Mouse (Mus musculus) ES-E14 (cell line): Measurements from ENCODE around the gene Smpd1. TPM values are rescaled to one million over a fixed set of nuclear protein-coding genes. Genes with fewer than 3 reads are reported as not detected.

ENCODE experiments used
- DNase-seq: peaks from one replicate; pipeline ENCODE4 v3.0.0-alpha.2; 2013; ENCODE audit warnings: low read depth, low spot score
- H3K27ac ChIP-seq: 2 replicates; pipeline ENCODE4 v1.5.1; 2012; ENCODE audit warnings: low read depth, mild to moderate bottlenecking, low read length, moderate library complexity, mixed read lengths; ENCODE audit not compliant: poor library complexity, insufficient read depth, severe bottlenecking
- H3K36me3 ChIP-seq: 2 replicates; pipeline ENCODE4 v1.6.1; 2012; ENCODE audit warnings: mild to moderate bottlenecking, low read length, moderate library complexity, mixed read lengths; ENCODE audit not compliant: control insufficient read depth, poor library complexity, insufficient read depth, severe bottlenecking
- H3K4me1 ChIP-seq, 2 experiments: fragments of 150-350 bp in 1 of 2; sonication (generic) in 1 of 2; 2 replicates each; pipeline ENCODE4 v1.6.1; 2012; ENCODE audit warnings: low read length in 2 of 2, mild to moderate bottlenecking in 1 of 2, mixed read lengths in 1 of 2; ENCODE audit not compliant: control insufficient read depth in 2 of 2, insufficient read depth in 2 of 2, poor library complexity in 1 of 2
- H3K4me3 ChIP-seq, 2 experiments: fragments of 150-350 bp in 1 of 2; sonication (generic) in 1 of 2; 2 replicates each; pipeline ENCODE4 v1.5.1; 2012; ENCODE audit warnings: low read length in 2 of 2, low read depth in 1 of 2, mild to moderate bottlenecking in 1 of 2, mixed read lengths in 1 of 2; ENCODE audit not compliant: insufficient read depth in 1 of 2, poor library complexity in 1 of 2, severe bottlenecking in 1 of 2
- H3K9ac ChIP-seq: 2 replicates; pipeline ENCODE4 v1.6.1; 2012; ENCODE audit warnings: low read depth, mild to moderate bottlenecking, low read length, mixed read lengths; ENCODE audit not compliant: poor library complexity, insufficient read depth, severe bottlenecking
- H3K9me3 ChIP-seq: fragments of 150-350 bp; sonication (generic); 2 replicates; pipeline ENCODE4 v1.6.1; 2012; ENCODE audit warnings: low read depth, mild to moderate bottlenecking, low read length; ENCODE audit not compliant: control insufficient read depth, insufficient read depth
- CHD2 ChIP-seq: IDR thresholded peaks from 2 replicates; pipeline ENCODE4 v1.6.1; 2014; ENCODE audit warnings: mild to moderate bottlenecking, low read depth, low read length, inconsistent platforms
- HCFC1 ChIP-seq: IDR thresholded peaks from 2 replicates; pipeline ENCODE4 v1.6.1; 2012; ENCODE audit warnings: low read length, inconsistent platforms, borderline replicate concordance; ENCODE audit not compliant: insufficient read depth
- MAFK ChIP-seq: IDR thresholded peaks from 2 replicates; pipeline ENCODE4 v1.6.1; 2014; ENCODE audit warnings: mild to moderate bottlenecking, low read depth, low read length, inconsistent platforms; ENCODE audit not compliant: insufficient read depth
- ZC3H11A ChIP-seq: IDR thresholded peaks from 2 replicates; pipeline ENCODE4 v1.6.1; 2012; ENCODE audit warnings: low read depth, mild to moderate bottlenecking, inconsistent platforms, low read length, borderline replicate concordance
- ZNF384 ChIP-seq: IDR thresholded peaks from 2 replicates; pipeline ENCODE4 v1.6.1; 2012; ENCODE audit warnings: low read depth, low read length, inconsistent platforms
- in situ Hi-C, 2 experiments: fragments of 600-800 bp; cut with MboI; formaldehyde crosslinking; loops; one replicate each; pipeline ENCODE4 v1.15.1; 2025; ENCODE audit warnings: low sequenced_read_pairs in 2 of 2, inconsistent platforms in 1 of 2; ENCODE audit not compliant: unreplicated experiment in 2 of 2
- total RNA-seq: library from RNA; depleted of rRNA; stranded (reverse); fragments of 300-350 nt; gene quantifications from 2 replicates; pipeline ENCODE4 v1.2.3, GENCODE M21; 2012

The Smpd1 gene
- total RNA-seq, 1 experiment: 22.8 TPM

DNA sequence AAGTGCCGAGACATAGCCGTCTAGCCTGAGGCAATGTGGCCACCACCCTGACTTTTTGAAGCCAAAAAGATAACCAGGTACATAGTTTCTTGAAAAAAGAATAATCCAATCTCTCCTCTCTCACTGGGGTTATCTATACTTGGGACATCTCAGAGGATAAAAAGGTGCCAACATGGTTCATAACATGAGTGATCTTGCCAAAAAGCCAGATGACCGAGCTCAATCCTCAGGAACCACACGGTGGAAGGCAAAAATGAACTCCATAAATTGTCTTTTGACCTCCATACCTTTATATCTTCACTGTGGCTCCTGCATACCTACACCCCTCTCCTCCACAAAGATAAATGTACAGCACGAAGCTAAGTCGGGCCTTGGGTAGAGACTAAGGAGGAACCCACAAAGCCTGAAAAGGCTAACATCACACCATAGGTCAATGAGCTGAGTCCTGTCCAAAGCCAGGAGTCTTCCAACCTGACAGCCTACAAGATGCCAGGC, 23.3 kb downstream of the Smpd1 start:
- Histone ChIP-seq H3K36me3 (peaks cover 2% of the 10 kb centered on the region; the same call in 1 of the 2 replicates), H3K9me3 (no peaks in the 10 kb centered on the region), H3K4me1 (no peaks in the 10 kb centered on the region; a peak in 1 of 4 replicates), H3K9ac (no peak overlapping the region), H3K27ac (no peak overlapping the region), H3K4me3 (no peak overlapping the region)
- DNase-seq: no peak
- no peak for TF ChIP-seq CHD2
- no peak for TF ChIP-seq ZNF384
- TF ChIP-seq HCFC1: no peak
- no peak for TF ChIP-seq MAFK
- in situ Hi-C loops: no loop called here

DNA sequence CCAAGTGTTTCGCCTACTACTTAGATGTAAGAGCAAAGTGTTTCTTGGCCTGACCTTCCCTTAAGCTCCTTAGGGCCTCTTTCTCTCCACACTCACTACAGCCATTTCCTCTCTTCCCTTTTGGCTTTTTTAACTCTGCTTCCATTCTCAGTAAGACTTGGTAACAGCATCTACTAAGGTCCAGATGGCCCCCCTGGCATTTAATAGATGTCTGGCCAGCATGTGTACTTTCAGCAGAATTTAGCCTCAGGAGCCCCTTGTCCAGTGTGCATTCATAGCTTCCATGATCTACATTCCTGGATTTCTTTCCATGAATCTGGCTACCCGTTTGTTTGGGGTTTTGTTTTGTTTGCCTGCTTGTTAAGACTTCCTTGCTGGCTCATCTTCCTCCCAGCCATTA, 24.3 kb downstream of the Smpd1 start:
- Histone ChIP-seq H3K36me3 (peaks cover under 1% of the 10 kb centered on the region; the same call in 1 of the 2 replicates), H3K9ac (no peak overlapping the region), H3K4me1 (no peaks in the 10 kb centered on the region; a peak in 1 of 4 replicates), H3K9me3 (no peaks in the 10 kb centered on the region), H3K4me3 (no peak overlapping the region), H3K27ac (no peak overlapping the region)
- TF ChIP-seq ZC3H11A (no peak), ZNF384 (no peak), MAFK (no peak), HCFC1 (no peak), CHD2 (no peak)
- no peak for DNase-seq
- in situ Hi-C loops: no loop called here

DNA sequence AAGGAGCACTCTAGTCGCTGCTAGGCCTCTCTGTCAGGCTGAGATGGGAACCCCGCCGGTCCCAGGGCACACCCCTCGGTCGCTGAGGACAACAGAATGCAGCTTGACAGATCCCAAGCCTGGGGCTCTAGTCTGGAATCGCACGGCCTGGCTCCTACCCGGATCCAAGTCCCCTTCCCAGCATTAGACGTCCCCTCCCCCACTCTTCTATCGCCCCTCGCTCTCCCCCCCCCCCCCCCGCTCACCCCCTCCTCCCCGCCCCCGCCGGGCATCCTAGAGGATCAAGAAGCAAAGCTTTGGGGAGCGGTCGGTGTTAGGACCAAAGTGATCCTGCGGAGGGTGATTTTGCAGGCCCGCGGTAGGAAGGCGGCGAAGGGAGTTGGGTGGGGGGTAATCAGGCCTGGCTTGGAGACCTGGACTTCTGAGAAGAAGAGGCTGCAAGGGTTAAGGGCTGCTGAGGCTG, 26.5 kb downstream of the Smpd1 start:
- H3K9me3 ChIP-seq: no peaks in the 10 kb centered on the region
- DNase-seq: no peak
- TF ChIP-seq MAFK (no peak), HCFC1 (no peak), ZNF384 (no peak), CHD2 (no peak), ZC3H11A (no peak)
- peak overlapping the region; percentile 84 to 85 for H3K4me3 ChIP-seq
- in situ Hi-C loops: no loop called here
- no peak overlapping the region for H3K27ac ChIP-seq
- no peaks in the 10 kb centered on the region for H3K36me3 ChIP-seq
- H3K4me1 ChIP-seq: no peaks in the 10 kb centered on the region; a peak in 1 of 4 replicates
- H3K9ac ChIP-seq: peak overlapping the region; percentile 57

DNA sequence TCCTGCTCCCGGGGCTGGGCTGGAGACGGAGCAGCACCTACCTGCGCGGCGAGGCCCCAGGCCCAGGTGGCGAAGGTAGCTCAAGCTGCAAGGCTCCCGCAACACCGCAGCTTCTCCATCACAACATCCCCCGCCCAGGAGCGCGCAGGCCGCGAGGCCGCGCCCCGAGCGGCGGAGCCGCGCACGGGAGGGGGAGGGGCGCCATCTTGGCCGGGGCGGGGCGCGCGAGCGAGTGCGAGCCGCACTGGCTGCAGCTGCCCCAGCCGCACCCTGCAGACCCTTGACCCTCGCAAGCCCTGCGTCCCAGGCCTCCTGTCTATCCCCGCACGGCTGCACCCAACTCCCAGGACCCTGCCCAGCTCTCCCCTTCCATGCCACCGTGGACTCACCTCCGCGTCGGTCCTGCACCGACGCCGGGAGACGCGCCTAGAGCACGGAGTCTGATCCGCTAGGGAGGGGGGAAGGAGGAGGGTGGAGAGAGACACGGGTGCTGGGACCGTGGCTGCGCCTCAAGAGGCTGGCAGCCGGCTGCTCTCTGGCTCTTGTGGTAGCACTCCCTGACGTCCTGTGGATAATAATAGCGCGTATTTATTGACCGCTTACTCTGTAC, 27.0 kb downstream of the Smpd1 start, which contains the start of gene Apbb1:
Gene Apbb1 (minus strand): TSS at position 560 of the 610 bp plus-strand sequence.
- in situ Hi-C loops: no loop called here
- peak within 1 kb of the TSS; percentile 71 for H3K9ac ChIP-seq

More for the DNA sequence above, 27.0 kb downstream of the Smpd1 start, which contains the start of gene Apbb1:
- H3K9me3 ChIP-seq: no peaks in the 10 kb centered on the region
- H3K4me1 ChIP-seq: no peaks in the 10 kb centered on the region; a peak in 1 of 4 replicates
- no peak for TF ChIP-seq CHD2
- TF ChIP-seq MAFK: no peak
- 0 out of 2 replicates have a peak, but pooled peaks have one; percentile 27 for TF ChIP-seq HCFC1
- no peak for TF ChIP-seq ZNF384
- H3K27ac ChIP-seq: no peak within 1 kb of the TSS
- H3K4me3 ChIP-seq: peak within 1 kb of the TSS; percentile 84 to 85
- H3K36me3 ChIP-seq: no peaks in the 10 kb centered on the region
- DNase-seq: peak; percentile 61
